Mouse (Mus musculus) frontal cortex, adult (tissue): ENCODE measurements at regions not wholly inside any gene's neighbourhood (a gene's known extent, or its start where the extent isn't known, plus 50 kb on each side); places are given as distances from the start of the nearest gene placed in this dataset.
"Not testable (repeated sequence)": the region's sequence is repeated elsewhere in the genome, so short reads cannot be mapped to it uniquely, and the experiment has no call there.

ENCODE experiments used
- ATAC-seq: cut with Nextera tagmentation; 2 replicates; pipeline ENCODE4 v1.9.2; 2017; ENCODE audit warnings: mild to moderate bottlenecking, moderate library complexity, mixed read lengths; ENCODE audit not compliant: low TSS enrichment

DNA sequence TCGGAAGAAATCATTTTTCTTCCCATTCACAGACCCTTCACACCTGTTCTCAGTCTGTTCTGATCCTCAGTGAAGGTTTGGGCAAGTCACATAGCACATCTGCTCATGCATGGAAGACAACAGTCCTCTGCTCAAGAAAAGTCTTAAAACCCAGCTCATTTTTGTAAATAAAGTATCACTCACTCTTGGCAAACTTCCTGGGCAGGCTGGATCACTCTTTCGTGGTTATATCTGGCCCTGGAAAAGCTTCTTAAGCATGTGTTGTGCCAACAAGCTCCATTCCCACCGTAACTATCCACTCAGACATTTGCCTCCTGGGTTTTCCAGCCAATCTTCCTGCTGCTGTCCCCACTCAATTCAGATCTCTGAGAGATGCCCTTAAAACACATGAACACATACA, 103.2 kb upstream of the Cep85l start:
- ATAC-seq: peak; percentile 50; the same call in 1 of the 2 replicates

DNA sequence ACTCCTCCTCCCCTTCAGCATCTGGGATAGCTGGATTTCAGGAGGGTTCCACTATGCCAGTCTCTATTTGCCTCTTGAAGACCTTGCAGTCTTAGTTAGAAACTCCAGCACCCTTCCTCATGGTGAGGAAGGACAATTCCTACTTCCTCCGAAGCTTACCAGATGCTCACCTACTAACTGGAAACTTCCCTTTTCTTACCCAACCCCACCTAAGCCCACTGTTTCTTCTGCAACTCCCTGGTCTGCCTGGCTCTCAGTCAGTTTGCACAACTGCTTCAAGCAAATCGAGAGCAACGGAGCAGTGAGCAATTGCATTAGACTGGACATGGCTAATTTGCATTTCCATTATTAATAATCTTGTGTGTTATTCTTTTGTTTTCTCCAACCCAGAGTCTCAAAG, 90.5 kb upstream of the Cep85l start:
- no peak for ATAC-seq

DNA sequence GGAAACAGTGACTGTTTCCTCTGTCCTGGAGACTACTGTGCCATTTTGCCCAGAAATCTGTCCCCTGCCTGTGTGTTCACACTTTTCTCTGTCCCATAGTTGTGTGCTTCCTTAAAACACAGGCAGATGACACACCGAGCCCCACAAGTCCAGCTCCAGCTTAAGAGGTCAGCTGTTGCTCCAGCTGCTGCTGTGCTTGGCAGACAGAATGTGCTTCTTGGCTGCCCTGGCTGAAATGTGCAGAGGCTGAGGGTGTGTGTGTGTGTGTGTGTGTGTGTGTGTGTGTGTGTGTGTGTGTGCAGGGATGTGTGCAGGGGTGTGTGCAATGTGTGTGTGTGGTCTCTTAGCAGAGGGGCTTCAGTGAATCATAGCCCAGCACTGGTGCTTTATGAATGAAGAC, 89.9 kb upstream of the Cep85l start:
- ATAC-seq: no peak

DNA sequence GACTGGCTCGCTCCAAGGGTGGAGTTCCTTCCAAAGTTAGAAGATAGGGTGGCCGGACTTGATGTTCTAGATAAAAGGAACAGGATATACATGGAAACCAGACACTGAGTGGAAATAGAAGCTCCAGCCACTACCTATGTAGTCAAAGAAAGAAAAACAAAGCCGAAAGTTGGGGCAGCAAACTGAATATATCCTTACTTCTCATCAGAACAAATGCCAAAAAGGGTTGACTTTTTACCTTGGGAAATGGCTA, 88.5 kb upstream of the Cep85l start:
- no peak for ATAC-seq

DNA sequence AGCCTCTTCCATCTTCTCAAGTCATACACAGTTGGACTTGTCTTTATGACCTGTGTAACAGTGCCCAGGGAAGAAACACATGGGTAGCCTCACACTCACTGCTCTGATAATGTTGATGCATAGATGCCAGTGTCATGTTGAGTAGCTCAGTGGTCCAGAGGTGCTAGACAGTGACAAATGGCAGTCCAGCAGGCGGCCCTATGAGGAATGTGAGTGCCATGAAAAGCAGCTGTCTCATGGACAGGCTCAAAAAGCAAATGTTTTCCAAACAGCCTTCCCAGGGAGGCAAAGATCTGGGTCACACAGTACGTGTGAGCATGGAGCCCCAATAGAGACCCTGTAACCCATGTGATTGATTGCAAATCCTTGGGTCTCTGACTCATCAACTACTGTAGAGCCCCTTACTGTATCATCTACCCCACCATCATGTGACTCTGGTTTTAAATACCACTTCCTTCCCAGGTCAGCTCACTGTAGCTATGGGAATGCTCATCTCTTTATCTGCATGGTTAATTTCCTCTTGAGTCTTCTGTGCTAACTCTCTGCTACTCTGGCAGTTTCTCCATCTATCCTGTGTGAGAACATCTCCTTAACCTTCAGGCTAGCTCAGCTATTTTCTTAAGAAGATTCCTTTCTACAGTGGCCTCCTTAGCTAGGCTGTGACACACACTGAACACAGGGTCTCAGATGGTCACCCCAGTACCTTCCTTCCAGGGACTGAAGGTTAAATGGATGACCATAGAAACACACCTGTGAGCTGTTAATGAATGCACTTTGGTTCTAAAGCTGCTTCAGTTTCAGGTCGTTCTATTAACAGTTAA, 87.9 kb upstream of the Cep85l start:
- ATAC-seq: no peak

DNA sequence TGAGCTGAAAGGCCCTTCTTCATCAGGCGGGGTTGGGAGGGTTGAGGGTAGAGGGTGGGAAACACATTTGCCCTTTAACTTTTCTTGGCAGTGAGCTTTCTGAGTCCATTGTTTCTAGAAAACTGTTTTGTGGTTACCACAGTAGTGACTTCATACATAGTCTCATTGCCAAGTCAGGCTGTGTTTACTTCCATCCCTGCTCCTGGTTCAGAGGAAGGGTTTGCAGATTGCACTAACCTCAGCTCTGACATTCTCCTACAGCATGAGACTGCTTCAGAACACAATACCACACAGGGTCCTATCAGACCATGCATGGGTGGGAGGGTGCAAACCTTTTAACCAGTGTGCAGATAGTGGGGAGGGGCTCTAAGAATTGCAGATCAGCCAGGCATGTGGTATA, 87.1 kb upstream of the Cep85l start:
- peak; percentile 25; the same call in 1 of the 2 replicates for ATAC-seq

DNA sequence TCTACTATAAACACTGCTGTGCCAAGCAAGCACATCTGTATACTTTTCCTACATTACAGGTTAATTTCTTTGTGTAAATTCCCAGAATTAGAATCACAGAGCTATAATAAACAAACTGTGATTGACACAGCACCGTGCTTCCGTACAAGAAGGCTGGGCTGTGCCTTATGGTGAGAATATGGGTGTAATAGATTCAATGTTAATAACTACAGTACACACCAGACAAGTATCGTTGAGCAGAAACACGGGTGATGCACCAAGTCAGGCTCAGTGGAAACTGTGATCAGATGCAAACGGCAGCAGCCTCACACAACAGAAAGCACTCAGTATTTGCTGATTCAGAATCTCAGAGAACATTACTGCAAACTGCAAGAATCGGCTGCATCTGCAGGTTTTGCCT, 86.5 kb upstream of the Cep85l start:
- no peak for ATAC-seq

DNA sequence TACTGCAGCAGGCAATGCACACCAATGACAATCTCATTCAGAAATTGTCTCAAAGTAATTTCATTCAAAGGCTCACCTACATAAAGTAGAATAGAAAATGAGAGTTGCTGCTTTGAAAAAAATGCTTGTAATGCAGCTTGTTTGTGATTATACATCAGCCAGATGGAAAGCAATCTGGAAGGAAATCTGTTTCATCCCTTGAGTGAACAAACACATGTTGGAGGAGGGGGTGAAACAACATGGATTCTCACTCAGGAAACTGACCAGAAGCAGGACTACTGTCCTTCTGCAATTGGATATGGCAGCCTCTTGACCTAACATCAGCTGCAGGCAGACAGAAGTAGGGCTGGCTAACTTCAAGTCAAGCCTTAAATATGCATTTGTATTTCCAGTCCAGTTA, 84.8 kb upstream of the Cep85l start:
- ATAC-seq: 0 out of 2 replicates have a peak, but pooled peaks have one; percentile 18

DNA sequence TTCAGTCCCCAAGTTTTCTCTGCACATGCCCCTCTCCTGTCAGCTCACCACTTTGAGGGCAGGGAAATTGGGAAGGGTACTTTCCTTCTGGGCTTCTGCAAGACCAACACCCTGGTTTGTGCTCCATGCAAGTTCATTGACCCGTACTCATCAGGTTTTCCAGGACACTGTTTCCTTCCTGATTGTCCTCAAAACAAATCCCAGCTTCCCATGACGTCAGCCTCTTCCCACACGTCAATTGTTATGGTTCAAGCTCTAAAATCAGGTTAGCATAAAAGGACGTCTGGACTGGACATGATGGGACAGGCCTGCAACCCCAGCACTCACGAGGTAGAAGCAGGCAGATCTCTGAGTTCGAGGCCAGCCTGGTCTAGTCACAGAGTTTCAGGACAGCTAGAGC, 84.3 kb upstream of the Cep85l start:
- no peak for ATAC-seq

DNA sequence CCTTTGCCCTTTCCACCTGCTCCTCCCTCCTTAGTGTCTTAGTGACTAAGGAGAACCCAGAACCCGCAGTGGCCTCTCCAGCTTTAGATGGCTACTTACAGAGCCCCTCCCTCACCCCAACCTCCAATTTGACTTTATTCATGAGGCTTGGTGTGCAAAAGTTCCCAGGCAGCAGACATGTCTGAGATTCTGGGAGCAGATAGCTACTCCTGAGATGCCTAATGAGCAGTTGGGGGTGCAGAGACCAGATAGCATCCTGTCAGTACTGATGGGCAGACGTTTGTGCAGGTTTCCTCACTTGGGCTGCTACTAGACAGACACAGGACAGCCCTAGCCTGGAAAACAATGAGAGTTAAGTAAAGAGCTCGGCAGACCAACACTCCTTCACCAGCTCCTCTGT, 83.7 kb upstream of the Cep85l start:
- ATAC-seq: no peak

DNA sequence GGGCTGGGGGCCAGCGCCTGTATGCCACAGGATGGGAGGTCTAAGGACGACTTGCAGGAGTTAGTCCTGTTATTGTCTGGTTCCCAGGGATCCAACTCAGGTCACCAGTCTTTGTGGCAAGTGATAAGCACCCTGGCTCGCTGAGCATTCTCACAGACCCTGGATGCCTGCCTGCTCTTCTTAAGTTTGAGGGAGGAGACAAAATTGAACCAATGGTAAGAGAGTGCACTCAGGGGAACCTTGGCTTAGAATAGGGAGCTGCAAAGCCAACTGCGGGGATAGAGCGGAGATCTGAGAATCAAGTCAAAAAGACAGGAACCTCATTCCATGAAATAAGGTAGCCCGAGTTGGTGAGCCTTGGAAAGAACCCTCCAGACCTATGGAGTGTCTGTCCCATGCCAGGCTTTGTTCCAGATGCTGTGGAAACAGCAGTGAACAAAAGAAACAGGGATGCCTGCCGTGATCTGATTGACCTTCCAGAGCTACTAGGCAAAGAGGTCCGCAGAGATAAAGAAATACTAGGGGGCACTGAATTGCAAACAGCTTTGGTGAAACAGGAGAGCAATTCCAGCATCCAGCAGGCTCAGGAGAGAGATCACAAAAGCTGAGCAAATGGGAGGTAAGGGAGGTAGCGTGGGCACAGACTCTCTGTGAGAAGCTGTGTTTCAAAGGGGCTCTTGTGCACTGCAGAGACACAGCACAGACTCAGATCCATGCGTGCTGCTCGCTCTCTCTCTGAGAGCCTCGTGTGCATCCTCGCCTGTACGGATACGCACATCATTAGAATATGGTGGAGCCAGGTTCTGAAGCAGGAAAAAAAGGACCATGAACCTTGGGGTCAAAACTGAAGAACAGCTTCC, 82.9 kb upstream of the Cep85l start:
- ATAC-seq: peak; percentile 85

DNA sequence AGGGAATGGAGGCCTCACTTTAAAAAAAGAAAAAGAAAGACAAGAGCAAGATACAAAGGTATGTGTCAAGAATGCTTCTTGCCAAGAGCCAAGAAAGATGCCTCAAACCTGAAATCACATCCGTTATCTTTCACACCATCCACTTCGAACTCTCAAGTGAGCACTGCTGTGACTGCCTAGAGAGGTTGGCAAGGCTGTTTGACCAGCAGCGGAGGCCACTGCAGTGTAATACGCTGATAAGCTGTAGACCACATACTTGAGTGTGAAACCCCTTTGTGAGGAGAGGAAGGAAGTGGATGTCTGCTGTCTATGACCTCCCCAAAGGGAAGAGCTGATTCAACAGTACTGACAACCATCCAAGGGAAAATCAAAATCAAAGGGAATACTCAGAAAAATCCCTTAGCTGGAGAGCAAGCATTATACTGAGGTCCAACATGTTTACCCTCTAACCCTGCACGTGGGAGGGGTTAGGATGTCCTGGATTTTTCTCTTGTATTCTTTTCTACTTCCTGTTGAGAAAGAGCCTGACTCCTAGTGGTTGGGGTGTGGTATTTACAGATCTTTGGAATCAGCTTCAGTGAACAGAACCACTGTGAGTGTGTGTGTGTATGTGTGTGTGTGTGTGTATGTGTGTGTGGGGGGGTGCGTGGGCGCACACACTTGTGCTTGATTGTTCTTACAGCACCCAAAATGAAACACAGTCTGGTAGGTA, 81.5 kb upstream of the Cep85l start:
- ATAC-seq: peak; percentile 53; the same call in 1 of the 2 replicates

DNA sequence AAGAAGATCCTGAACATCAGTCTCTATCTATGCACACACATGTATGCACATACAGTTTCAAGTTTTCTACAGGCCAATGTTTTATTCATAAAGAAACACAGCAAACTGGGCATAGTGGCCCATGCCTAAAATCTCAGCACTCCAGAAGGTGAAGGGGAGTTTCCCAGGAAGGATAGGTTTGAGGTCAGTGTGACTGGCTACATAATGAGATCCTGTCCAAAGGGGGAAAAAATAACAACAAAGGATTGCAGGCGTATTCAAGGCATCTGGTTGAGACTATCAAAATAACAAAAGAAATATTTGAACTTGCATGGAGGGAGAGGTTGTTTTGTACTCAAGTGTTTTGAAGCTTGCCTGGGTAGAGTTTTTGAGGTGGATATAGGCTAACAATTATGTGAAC, 80.0 kb upstream of the Cep85l start:
- not testable (repeated sequence) for ATAC-seq

DNA sequence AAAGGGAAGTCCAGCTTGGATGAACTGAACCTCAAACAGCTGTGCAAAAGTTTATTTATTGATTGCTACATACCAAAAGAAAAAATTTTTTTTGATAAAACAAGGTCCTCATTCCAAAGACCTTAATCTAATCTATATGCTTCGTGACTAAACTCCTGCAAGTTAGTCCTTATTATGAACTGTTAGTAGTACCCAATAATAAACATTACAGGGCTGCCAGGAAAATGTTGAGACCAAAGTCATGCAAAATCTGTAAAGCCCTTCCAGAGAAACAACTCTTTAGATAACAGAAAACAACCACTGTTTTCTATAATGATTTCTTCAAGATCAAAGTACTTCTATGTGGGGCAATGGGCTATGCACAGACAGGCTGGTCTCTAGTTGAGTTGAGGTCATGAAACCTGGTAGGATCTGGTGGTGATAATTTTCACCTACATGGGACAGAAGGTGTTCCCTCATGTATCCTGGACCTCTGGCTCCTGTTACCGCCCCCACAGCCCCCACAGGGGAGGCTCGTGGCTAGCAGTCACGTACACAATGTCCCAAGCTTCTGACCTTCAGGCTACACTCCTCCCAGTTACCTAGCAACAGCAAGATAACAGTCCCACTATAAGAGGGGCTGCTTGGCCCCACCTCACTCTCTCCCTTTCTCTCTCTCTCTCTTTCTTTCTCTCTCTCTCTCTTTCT, 76.4 kb upstream of the Cep85l start:
- no peak for ATAC-seq

DNA sequence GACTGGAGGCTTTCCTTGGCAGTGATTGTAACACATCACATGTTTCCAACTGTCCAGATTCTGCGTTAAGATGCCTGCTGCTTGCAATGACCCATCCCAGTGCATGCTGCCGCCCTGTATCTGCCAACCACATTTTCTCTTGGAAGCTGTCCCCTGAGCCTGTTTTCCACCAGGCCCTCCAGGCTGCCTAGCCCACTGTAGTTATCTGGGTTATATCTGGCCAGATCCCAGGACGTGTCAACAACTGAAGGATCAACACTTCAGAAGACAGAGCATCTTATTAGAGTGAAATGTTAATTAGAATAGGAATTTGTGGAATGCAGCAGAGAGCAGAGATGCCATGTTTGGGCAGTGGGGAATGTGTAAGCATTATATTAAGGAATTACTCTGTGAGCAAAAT, 65.0 kb upstream of the Cep85l start:
- no peak for ATAC-seq

DNA sequence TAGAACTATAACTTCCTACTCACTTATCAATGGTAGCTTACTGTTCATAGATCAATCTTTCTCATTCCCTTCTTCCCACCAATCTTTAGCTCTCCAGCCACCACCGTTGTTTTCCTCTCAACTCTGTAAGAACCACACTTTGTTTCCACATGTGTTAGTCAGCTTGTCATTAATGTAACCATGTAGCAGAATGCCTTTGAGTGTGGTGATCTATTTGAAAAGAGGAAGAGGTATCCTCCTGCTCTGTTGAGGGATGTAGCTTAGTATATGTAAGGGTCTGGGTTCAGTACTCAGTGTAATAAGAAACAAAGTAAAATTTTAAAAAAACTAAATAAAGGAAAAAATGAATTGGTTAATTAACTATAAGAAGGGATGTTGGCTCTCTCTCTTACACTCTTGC, 63.7 kb upstream of the Cep85l start:
- ATAC-seq: no peak

DNA sequence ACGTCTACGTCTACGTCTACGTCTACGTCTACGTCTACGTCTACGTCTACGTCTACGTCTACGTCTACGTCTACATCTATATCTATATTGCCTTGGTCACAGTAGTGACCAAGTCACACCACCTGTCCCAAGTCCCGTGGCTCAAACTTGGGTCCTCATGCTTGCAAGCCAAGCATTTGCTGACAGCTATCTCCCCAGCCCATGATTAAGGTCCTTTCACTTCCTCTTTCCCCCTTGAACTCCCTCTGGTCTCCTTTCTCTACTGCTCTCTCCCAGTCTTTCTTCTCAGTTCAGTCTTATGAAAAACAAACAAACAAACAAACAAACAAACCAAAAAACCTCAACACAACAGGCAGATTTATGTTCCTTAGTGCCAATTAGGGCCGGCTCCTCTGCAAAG, 63.2 kb upstream of the Cep85l start:
- ATAC-seq: no peak

DNA sequence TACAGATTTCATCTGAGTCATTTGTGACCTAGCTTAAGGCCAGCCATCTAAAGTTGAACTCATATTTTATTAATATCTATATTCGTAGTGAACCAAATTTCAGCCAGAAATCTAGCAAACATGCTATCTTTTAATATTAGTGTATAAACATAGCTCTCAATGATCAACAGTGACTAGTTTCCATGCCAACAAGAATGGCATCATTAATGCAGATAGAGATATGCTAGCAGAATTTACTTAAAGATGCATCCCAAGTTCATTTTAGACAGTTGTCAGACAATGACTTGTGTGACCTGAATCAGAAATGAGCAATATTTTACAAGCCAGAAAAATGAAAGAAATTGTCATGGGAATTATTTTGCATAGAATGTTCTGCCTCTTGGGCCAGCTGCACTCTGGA, 60.5 kb upstream of the Cep85l start:
- no peak for ATAC-seq

DNA sequence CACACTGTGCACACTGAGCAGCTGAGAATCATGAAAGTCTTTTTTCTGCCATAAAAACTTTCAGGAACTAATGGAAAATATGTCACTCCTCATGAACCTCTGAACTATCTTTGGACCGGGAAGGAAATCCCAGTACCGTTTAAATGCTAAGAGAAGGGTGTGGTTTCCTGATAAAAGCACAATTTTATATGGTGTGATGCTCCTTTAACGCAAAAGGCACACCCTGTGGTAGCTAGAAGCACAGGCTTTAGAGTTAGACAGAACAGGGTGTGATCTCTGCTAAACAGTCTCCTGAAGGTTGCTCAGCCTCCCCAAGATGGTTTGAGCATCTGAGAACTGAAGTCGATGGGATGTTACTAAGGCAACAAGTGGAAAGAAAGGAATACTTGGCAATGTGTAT, 58.6 kb upstream of the Cep85l start:
- ATAC-seq: no peak

DNA sequence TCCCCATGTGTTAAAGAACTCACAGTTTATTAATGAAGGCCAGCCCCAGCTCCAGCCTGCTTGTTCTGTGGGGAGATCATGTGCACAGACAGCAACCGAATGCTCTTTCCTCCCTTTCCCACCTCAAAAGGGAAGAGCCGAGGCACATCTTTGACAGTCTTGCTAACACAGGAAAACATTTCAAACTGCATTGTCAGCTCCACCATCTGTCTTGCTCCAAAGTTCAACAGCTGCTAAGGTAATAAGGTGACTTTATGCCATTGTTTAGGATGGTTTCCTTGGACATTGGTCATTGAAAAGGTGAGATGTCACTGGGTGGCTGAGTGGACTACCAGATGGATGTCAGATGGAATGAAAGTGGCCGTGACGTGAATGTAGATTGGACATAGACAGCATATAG, 58.0 kb upstream of the Cep85l start:
- no peak for ATAC-seq

DNA sequence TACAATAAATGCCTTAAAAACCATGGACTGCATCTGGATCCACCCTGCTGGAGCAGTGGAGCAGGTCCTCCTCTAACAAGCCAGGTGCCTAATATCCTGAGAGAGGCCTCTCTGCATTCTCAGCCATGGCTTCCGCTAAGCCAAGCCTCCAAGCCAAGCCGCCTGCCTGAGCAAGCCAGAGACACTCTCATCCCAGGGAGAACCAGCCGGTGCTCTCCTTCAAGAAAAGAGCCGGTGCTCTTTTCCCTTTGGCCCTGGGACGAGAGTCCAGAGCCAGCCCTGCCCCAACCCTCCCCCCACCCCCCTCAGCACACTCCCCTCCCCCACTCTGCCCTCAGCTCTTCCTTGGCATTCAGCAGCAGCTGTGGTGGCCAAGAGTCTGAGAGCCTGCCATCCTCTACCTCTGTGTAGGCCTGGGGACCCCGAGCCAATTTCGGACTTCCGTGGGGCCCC, 56.3 kb upstream of the Cep85l start:
- ATAC-seq: peak; percentile 29; the same call in 1 of the 2 replicates
